Mouse (Mus musculus) mouse embryonic stem cell (cell line): ENCODE results near the gene Padi1.

Experiments
- in situ Hi-C, 2 experiments: fragments of 300-500 bp; cut with MboI; formaldehyde crosslinking; loops; 1 replicate in 1 of 2; 3 replicates in 1 of 2; pipeline ENCODE4 v1.14.3; 2019 to 2020; ENCODE audit warnings: low sequenced_read_pairs in 2 of 2, low pct_unique_long_range_greater_than_20kb in 1 of 2, mixed read lengths in 1 of 2; ENCODE audit not compliant: unreplicated experiment in 1 of 2

The Padi1 gene

GRCm38 (mm10) chr4:140832821-140833220 lies 12.8 kb downstream of the Padi1 start:
- in situ Hi-C loops: loop anchor here in 1 of 2 experiments (5.0 kb wide), 1 partner anchor 64 kb away; no protein-coding TSS in a partner anchor

DNA sequence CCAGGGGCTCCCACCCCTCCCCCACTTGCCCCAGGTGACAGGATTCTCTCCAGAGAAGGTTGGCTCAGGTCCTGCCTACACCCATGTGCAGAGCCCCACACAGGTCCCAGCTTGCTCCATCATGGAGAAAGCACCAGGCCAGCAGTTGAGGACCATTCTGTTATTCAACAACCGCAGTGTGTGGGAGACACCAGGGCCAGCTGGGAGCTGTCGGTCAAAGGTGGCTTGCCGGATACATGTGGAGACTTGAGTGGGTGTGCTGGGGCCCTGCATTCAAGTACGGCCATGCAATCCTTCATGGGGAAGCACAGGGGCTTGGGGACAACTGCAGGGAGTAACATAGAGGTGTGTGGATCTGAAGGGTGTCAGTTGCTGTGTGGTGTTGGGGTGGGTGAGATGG lies 13.8 kb downstream of the Padi1 start:
- in situ Hi-C loops: loop anchor here in 1 of 2 experiments (5.0 kb wide), 1 partner anchor 65 kb away; no protein-coding TSS in a partner anchor

- in situ Hi-C loops: no loop called here
Measured at GRCm38 (mm10) chr4:140827237-140827636, 18.3 kb downstream of the Padi1 start.

DNA sequence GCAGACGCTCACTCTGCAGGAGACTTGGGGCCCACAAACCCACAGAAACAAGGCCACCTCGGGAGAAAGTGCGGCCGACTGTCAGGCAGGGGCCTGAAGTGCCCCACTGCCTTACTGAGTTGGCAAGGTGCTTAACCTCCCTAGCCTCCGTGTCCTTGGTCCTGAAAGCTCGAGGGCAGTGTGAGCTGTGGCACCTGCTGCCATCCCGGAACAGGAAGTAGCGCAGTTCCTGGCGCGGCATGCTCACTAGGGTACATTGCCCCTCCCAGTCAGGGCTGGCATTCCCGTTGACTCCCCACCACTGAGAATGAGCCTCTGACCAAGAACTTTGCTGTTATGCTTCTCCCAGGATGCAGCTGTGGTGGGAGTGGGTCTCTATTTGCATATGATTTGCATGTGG lies 19.6 kb downstream of the Padi1 start:
- in situ Hi-C loops: no loop called here

GRCm38 (mm10) chr4:140821988-140822387 lies 23.6 kb downstream of the Padi1 start:
- in situ Hi-C loops: no loop called here

DNA sequence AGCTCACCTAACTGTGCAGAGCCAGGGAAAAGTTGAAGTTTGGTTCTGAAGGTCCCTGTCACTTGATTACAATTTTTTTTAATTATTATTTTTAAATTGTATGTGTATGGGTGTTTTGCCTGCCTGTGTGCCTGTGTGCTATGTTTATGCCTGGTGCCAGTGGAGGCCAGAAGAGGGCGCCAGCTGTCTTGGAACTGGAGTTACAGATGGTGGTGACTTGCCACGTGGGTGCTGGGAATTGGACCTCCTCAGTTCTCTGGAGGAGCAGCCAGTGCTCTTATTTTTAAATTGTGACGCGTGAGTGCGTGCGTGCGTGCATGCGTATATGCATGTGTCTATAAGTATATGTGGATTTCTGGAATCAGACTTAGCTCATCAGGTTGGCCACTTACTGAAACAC lies 28.2 kb downstream of the Padi1 start:
- in situ Hi-C loops: no loop called here

DNA sequence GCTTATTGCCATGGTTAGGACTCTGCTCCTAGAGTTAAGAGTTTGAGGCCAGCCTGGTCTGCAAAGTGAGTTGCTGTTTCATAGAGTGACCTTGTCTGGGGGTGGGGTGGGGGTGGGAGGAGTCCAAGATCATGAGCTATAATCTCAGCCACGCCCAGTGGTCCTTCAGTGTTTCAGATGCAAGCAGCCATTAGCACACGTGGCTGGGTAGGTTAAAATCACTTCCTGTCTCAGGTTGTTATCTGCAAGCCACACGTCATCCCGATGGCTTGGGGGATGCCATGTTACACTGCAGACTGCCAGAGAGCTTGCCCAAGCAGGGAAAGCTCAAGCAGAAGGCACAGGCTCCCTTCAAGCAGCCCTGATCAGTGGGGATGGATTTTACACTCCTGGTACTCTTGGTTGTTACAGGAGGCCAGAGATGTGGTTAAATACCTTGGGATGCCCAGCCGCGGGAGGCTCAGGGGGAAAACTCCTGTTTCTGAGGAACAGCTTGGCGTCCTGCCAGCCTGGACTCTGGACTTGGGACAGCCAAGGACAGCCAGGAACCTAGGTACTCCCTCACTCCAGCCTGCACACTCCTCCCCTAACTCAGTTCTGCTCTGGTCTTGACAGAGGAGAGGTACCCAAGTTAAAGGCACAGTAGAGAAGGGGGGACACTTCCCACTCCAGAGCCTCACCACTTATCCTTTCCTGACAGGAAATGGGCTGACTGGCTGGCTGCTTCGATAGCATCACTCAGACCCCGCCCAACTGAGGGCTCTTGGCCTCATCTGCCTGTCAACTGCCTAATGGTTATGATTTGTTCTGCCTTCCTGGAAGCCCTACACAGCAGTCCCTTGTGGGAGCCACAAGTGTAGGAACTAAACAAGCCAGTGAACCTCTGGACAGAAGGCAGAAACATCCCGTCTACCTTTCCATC lies 29.3 kb downstream of the Padi1 start:
- in situ Hi-C loops: no loop called here

- in situ Hi-C loops: no loop called here
Measured at GRCm38 (mm10) chr4:140815496-140815895, 30.1 kb downstream of the Padi1 start.

DNA sequence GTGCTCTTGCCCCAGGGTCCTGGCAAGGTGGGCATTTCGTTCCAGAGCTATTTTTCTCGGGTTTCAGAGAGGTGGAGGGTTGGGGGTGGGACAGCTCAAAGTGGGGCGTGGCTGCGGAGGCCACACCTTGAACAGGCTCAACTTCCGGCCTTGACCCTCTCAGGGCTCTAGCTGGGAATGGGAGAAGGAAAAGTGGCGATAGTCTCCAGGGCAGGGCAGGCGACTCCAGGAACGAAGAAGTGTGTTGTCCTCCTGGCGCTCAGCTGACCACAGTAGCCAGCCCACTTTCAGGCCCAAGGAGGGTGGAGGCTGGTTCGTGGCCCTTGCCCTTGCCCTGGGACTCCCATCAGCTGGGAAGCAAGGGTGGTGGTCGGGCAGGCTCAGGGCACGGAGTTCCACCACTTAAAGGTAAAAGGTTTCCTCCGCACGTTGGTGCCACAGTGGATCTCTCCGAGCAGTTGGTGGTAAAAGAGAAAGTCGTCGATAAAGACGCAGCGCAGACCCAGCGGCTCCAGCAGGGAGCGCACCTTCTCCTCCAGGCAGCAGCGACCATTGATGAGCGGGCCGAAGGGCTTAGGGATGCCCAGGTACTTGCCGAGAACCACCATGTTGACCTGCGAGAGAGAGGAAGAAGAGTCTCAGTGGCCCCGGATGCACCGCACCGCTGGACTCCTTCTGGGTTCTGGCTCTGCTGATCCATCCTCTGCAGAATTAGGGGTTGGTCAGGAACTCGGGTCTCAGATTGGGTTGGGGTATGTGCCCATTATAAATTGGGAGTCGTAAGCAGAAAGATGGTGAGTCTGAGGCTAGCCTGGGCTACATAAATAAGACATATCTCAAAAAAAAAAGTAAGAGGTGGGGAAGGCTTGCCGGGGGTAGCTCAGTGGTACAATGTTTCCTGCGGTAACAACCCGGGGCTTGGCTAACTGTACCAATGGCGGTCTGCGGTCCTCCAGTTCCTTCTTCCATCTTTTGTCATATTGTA lies 31.0 kb downstream of the Padi1 start:
- in situ Hi-C loops: no loop called here

DNA sequence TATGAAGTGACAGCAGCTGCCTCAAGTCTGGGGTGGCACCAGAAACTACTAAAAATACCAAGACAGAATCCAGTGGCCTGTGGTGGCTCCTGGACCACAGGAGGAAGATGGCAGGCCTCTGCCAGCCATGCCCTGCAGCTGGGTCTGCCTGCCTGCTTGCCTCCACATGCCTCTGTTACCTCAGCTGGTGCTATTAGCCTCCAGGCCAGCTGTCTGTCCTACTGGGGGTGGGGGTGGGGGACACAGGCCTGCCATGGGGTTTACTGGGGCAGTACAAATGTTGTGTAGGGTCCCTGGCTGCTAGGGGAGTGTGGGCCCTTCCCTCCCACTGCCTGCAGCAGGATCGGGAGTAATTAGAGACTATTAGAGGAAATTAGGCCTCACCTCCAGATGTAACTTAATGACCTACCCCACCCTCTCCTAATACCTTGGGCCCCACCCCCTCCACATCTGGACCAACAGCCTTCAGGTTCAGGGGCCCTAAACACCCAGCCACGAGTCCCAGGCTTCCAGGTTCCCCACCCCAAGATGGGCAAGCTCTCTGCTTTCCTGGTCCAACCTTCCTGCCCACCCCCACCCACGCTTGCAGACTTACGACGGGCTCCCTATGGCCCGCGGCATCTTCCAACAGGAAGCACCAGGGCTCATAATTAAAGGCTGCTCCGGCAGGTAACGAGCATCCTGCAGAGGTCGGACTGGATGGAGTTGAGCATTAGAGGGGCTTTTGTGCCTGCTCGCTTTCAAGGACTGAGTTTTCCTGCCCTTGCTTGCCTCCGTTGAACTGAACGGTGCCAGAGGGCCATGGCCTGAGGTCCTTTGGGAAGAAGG lies 32.0 kb downstream of the Padi1 start:
- in situ Hi-C loops: no loop called here

DNA sequence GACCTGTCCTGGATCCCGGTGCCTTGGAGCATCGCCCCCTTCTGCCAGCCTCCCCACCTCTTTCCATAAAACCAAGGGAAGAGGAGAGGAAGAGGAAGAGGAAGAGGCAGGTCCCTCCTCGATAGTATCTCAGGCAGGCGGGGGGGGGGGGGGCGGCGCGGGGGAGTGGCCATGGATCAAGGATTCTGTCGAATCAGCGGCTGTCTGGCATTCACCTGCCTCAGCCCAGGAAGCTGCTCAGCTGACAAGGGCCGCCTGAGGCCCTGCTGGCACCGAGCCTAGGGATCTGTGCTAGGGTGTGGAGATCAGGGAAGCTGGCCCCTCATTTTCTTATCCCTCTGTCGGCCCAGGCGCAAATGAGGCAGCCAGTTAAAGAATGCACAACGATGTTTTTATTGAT lies 33.0 kb downstream of the Padi1 start:
- in situ Hi-C loops: no loop called here

DNA sequence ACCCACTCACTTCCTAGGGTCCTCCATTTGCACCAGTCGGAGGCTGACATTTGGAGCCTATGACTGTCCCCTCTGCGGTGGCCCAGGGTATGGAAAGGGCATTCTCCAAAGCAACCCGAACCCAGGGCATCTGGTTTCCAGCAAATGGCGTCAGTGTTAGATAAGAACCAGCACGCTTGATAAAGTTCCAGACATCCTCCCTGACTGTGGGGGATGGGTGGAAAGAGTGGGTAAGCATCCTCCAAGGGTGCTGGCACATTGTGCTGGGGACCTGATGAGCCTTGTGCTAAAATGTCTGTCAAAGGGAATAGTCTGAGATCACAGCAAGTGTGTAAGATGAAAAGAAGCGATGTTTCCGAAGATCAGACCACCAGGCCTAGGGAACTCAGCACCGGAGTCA lies 33.4 kb downstream of the Padi1 start:
- in situ Hi-C loops: no loop called here

- in situ Hi-C loops: no loop called here
Measured at GRCm38 (mm10) chr4:140810458-140811260, 34.9 kb downstream of the Padi1 start, which contains the start of gene Padi3. Gene Padi3, minus strand, starts transcription at chr4:140810648.

- in situ Hi-C loops: no loop called here
Measured at GRCm38 (mm10) chr4:140809118-140809517, 36.5 kb downstream of the Padi1 start.

DNA sequence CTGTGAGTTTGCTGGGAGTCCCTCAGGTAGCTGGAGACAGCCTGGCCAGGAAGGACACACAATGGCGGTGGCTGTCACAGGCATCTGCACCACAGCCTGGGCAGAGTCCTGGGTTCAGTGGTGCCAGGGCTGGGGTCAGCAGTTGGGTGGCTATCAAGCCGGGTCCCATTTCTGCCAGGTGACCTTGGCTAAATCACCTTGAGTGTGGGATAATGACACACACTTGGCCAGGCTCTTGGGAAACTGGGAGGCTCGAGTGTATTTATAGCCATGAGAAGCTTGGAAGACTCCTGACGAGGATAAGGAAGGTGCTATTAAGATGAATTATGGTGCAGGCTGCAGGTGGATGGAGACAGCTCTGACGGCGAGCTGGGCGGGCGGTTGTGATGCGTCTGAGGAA lies 41.0 kb downstream of the Padi1 start:
- in situ Hi-C loops: no loop called here

DNA sequence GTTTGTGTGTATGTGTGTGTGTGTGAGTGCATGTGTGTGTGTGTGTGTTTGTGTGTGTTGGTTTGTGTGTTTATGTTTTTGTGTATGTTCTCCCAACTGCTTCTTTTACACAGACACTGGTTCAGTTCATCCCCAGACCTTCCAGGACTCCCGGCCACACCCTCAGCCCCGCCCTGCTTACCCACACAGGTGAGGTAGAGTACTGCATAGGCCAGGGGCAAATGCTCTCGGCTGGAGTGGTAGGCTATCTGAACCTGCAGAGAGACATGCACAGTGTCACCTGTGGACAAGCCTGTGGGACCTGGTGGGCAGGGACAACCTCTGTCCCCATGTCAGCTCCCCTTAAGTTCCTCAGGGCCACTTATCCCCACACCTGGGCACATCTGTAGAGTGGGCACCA lies 44.2 kb downstream of the Padi1 start:
- in situ Hi-C loops: no loop called here

DNA sequence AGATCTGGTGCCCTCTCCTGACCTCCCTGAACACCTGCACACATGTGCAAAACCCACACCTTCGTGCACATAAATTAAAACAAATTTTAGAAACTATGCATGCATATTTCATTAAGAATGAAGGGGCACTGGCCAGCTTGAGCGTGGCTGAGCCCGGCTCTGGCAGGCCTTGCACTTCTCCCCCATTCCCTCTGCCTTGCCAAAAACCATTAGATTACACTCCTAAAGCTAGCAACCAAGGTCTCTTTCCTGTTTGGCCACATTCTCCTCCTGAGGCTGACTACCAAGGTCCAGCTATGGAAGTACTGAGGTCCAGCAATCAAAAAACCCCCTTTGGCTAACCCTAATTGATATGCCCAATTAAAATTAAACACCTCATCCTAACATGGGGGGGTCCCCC lies 48.8 kb downstream of the Padi1 start:
- in situ Hi-C loops: loop anchor here in 1 of 2 experiments (10.0 kb wide), 1 partner anchor 108 kb away; the partner anchor contains the start of gene Padi2
